Mouse (Mus musculus) hindbrain, postnatal 0 days (tissue): ENCODE data around the gene Dnase2a. TPM values are rescaled to one million over a fixed set of nuclear protein-coding genes. Genes with fewer than 3 reads are reported as not detected.
"Not testable (repeated sequence)": the region's sequence is repeated elsewhere in the genome, so short reads cannot be mapped to it uniquely, and the experiment has no call there.

Experiments
- ATAC-seq: fragments of 200-750 bp; cut with Nextera tagmentation; 2 replicates; pipeline ENCODE4 v1.8.0; 2017; ENCODE audit warnings: mild to moderate bottlenecking, moderate TSS enrichment, moderate library complexity
- DNase-seq: peaks from one replicate; pipeline ENCODE4 v3.0.0-alpha.2; 2015; ENCODE audit warnings: low spot score
- H3K27ac ChIP-seq: fragments of 300-500 bp; sonication (generic); 2 replicates; pipeline ENCODE4 v1.5.1; 2014; ENCODE audit warnings: mild to moderate bottlenecking
- H3K27me3 ChIP-seq: fragments of 300-500 bp; sonication (generic); 2 replicates; pipeline ENCODE4 v1.6.1; 2014; ENCODE audit warnings: low read length, mixed read lengths; ENCODE audit not compliant: insufficient read depth
- H3K36me3 ChIP-seq: fragments of 300-500 bp; sonication (generic); 2 replicates; pipeline ENCODE4 v1.6.1; 2014; ENCODE audit warnings: low read length, mixed read lengths; ENCODE audit not compliant: insufficient read depth
- H3K4me1 ChIP-seq: fragments of 300-500 bp; sonication (generic); 2 replicates; pipeline ENCODE4 v1.6.1; 2014; ENCODE audit warnings: antibody characterized with exemption, low read length, mixed read lengths; ENCODE audit not compliant: insufficient read depth
- H3K4me2 ChIP-seq: fragments of 300-500 bp; sonication (generic); 2 replicates; pipeline ENCODE4 v1.6.1; 2014; ENCODE audit warnings: low read depth, mild to moderate bottlenecking, low read length, moderate library complexity, mixed read lengths
- H3K4me3 ChIP-seq: fragments of 300-500 bp; sonication (generic); 2 replicates; pipeline ENCODE4 v1.5.1; 2014; ENCODE audit warnings: low read length
- H3K9ac ChIP-seq: fragments of 300-500 bp; sonication (generic); replicated peaks from 2 replicates; pipeline ENCODE4 v1.6.1; 2014; ENCODE audit warnings: mild to moderate bottlenecking, low read length, moderate library complexity, mixed read lengths
- H3K9me3 ChIP-seq: fragments of 300-500 bp; sonication (generic); 2 replicates; pipeline ENCODE4 v1.6.1; 2016; ENCODE audit warnings: low read length, mixed read lengths
- CTCF ChIP-seq: IDR thresholded peaks from 2 replicates; pipeline ENCODE4 v1.5.1; 2016; ENCODE audit warnings: antibody characterized with exemption, control low read depth, low read depth
- WGBS: fragments of 180-500 bp; shearing (Covaris S2); extraction: QIAGEN DNeasy Blood & Tissue Kit; methylation state at CpG from one replicate; pipeline ENCODE4 v1.1.7; 2014; 5-methylcytosine and 5-hydroxymethylcytosine counted together
- polyA plus RNA-seq: library from polyadenylated mRNA; unstranded; fragments of >200 nt; fragmentation: Nextera tagmentation; extraction: Ambion mirVana; gene quantifications from 2 replicates; pipeline ENCODE4 v1.2.1, GENCODE M21; 2015
- total RNA-seq: library from RNA; depleted of rRNA; stranded (reverse); fragments of >200 nt; gene quantifications from 2 replicates; pipeline ENCODE4 v1.2.3, GENCODE M21; 2014

Gene Dnase2a
- total and polyA plus RNA-seq, 2 experiments from 2014 or later = 8.6 to 15.0 TPM

DNA sequence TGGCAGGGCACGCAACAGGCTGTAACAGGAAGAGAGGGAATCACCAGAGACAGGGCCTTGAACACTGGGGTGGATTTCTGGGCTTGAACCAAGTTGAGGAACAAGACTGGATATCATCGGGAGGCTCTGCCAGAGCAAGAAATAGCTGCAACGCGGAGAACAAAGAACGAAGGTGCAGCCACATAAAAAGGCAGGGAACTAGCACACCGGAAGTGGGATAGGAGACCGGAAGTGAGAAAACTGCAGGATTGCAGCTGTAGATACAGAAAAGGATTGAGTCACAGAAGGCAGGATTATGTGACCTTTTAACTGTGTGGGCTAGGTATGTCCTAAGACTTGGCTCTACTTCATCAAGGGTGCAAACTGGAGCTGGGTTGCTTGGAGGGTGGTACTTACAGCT is 4.0 kb upstream of the Dnase2a start:
- no peak overlapping the region for H3K4me3 ChIP-seq
- no peaks in the 10 kb centered on the region for H3K9me3 ChIP-seq
- TF ChIP-seq CTCF = no peak
- 0 out of 2 replicates have a peak, but pooled peaks cover 4% of the 10 kb centered on the region for H3K4me1 ChIP-seq
- no peak overlapping the region for H3K27ac ChIP-seq
- DNase-seq = no peak
- H3K27me3 ChIP-seq = no peaks in the 10 kb centered on the region; the same call in 1 of the 2 replicates
- H3K4me2 ChIP-seq = no peak overlapping the region
- H3K9ac ChIP-seq = no peak overlapping the region
- 90% methylated on average over 7 of the region's 7 CpGs for WGBS
- ATAC-seq = no peak
- H3K36me3 ChIP-seq = no peaks in the 10 kb centered on the region

DNA sequence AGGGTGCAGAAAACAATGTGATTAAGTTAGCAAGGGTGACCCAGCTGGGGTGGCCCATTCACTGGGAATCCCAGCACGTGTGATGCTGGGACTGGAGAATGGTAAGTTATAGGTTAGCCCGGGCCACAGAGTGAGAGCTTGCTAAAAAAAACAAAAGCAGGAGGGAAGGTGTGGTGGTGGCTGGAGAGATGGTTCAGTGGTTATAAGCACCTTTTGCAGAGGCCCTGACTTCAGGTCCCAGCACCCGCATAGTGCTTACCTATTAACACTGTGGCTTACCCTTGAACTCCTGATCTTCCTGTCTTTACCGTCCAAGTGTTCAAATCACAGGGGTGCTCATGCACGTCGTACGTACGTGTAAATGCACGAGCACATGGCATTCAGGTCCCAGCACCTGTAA is 1.3 kb upstream of the Dnase2a start:
- H3K27ac ChIP-seq = no peak overlapping the region
- 0 out of 2 replicates have a peak, but pooled peaks cover 4% of the 10 kb centered on the region for H3K4me1 ChIP-seq
- no peak overlapping the region for H3K4me3 ChIP-seq
- no peak for TF ChIP-seq CTCF
- WGBS = 92% methylated on average over 9 of the region's 9 CpGs
- H3K9ac ChIP-seq = no peak overlapping the region
- no peaks in the 10 kb centered on the region for H3K9me3 ChIP-seq
- peaks cover 9% of the 10 kb centered on the region; the same call in 1 of the 2 replicates for H3K36me3 ChIP-seq
- DNase-seq = no peak
- no peak for ATAC-seq
- H3K4me2 ChIP-seq = no peak overlapping the region
- H3K27me3 ChIP-seq = no peaks in the 10 kb centered on the region

DNA sequence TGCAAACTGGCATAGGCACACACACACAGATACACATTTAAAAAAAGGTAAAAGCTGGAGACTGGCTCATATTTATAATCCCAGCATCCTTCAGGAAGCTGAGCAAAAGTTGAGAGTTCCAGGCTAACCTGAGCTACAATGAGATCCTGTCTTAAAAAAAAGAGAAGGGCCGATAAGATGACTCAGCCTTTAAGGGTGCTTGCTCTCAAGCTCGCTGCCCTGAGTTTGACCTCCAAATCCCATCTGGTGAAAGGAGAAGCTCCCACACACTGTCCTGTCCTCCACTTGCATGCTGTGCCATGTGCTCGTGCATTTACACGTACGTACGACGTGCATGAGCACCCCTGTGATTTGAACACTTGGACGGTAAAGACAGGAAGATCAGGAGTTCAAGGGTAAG is 867 bp upstream of the Dnase2a start:
- no peak for TF ChIP-seq CTCF
- DNase-seq (no peak), ATAC-seq (no peak)
- Histone ChIP-seq H3K9ac (no peak overlapping the region), H3K9me3 (no peaks in the 10 kb centered on the region), H3K27ac (no peak overlapping the region), H3K27me3 (no peaks in the 10 kb centered on the region), H3K4me3 (no peak overlapping the region), H3K4me1 (0 out of 2 replicates have a peak, but pooled peaks cover 4% of the 10 kb centered on the region), H3K4me2 (no peak overlapping the region), H3K36me3 (peaks cover 13% of the 10 kb centered on the region; the same call in 1 of the 2 replicates)
- WGBS = 78% methylated on average over 8 of the region's 8 CpGs

DNA sequence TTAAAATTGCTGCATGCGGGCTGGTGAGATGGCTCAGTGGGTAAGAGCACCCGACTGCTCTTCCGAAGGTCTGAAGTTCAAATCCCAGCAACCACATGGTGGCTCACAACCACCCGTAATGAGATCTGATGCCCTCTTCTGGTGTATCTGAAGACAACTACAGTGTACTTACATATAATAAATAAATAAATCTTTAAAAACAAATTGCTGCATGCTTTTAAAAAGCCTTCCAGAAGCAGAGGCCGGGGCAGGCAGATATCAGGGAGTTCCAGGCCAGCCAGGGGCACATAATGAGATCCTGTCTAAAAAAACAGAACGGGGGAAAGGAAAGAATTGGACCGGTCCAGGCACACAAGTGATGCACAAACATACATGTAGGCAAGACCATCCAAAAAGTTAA is 381 bp upstream of the Dnase2a start:
- ATAC-seq, H3K4me1 ChIP-seq, H3K9ac ChIP-seq, H3K27ac ChIP-seq, H3K27me3 ChIP-seq, H3K9me3 ChIP-seq, DNase-seq: not testable (repeated sequence)
- Histone ChIP-seq H3K36me3 (peaks cover 18% of the 10 kb centered on the region; the same call in 1 of the 2 replicates), H3K4me3 (peak overlapping the region; percentile 37; the same call in 1 of the 2 replicates), H3K4me2 (peak overlapping the region; percentile 66)
- WGBS = 28% methylated on average over 6 of the region's 7 CpGs
- 0 out of 2 replicates have a peak, but pooled peaks have one; percentile 11 for TF ChIP-seq CTCF

DNA sequence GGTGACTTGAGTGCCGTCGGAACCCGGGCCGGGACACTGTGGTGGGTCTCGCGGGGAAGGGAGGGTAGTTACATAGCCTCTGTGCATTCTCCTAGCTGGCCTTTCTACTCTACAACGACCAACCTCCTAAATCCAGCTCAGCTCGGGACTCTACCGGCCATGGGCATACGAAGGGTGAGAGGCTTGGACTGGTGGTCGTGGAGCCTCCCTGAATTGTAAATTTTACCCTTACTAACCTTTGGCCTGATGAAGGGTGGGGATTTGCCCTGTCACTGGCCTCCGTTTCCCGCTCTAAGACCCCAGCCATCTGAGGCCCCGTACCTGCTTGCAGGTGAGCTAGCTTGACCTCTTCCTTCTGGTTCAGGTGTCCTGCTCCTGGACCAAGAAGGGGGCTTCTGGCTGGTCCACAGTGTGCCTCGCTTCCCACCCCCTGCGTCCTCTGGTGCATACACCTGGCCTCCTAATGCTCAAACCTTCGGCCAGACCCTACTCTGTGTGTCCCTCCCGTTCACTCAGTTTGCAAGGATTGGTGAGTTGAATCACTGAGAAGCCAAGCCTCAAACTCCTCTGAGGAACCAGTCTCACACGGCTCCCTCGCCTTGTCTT is 905 bp downstream of the Dnase2a start:
- Histone ChIP-seq H3K9ac (peak overlapping the region; percentile 51), H3K36me3 (peaks cover 21% of the 10 kb centered on the region; the same call in 1 of the 2 replicates), H3K4me3 (peak overlapping the region; percentile 37), H3K4me1 (no peaks in the 10 kb centered on the region), H3K9me3 (no peaks in the 10 kb centered on the region), H3K27ac (no peak overlapping the region), H3K4me2 (peak overlapping the region; percentile 66), H3K27me3 (no peaks in the 10 kb centered on the region)
- no peak for TF ChIP-seq CTCF
- DNase-seq (no peak), ATAC-seq (peak; percentile 6; the same call in 1 of the 2 replicates)
- 54% methylated on average over 20 of the region's 20 CpGs for WGBS

DNA sequence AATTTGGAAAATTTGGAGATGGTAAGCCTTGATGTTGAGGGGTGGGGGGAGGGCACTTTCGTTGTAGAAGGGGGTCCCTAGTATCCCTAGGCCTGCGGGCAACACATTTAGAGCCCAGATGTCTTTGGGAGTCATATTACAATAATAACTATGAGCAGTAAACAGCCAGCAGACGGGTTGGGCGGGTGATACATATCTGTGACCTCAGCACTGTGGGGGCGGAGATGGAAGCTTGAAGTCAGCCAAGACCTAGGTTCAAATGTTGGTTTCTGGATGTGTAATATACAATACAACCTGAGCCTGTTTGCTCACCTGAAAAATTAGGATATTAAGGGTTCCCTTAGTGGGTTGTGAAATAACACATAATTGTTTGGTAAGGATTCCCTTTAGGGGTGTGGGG is 1.6 kb downstream of the Dnase2a start:
- peaks cover 21% of the 10 kb centered on the region; the same call in 1 of the 2 replicates for H3K36me3 ChIP-seq
- DNase-seq = no peak
- H3K27ac ChIP-seq = no peak overlapping the region
- no peak overlapping the region for H3K4me3 ChIP-seq
- no peak overlapping the region for H3K4me2 ChIP-seq
- WGBS = 86% methylated on average over 5 of the region's 5 CpGs
- H3K9me3 ChIP-seq = no peaks in the 10 kb centered on the region
- ATAC-seq = no peak
- no peak for TF ChIP-seq CTCF
- no peaks in the 10 kb centered on the region for H3K27me3 ChIP-seq
- no peak overlapping the region for H3K9ac ChIP-seq
- no peaks in the 10 kb centered on the region for H3K4me1 ChIP-seq

DNA sequence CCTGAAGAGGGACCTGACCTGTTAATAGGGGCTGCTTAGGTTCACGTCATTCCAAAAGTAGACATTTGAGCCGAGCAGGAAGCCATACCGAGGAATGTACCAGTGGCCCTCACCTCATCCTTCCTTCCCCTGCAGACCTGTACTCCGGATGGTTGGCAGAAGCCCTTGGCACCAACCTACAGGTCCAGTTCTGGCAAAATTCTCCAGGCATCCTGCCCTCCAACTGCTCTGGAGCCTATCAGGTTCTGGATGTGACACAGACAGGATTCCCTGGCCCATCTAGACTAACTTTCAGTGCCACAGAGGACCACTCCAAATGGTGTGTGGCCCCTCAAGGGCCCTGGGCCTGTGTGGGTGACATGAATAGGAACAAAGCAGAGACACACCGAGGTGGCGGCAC is 2.2 kb downstream of the Dnase2a start:
- WGBS = 86% methylated on average over 6 of the region's 6 CpGs
- Histone ChIP-seq H3K9ac (no peak overlapping the region), H3K36me3 (peaks cover 22% of the 10 kb centered on the region; the same call in 1 of the 2 replicates), H3K4me1 (no peaks in the 10 kb centered on the region), H3K4me2 (no peak overlapping the region), H3K9me3 (no peaks in the 10 kb centered on the region), H3K27ac (no peak overlapping the region), H3K27me3 (no peaks in the 10 kb centered on the region), H3K4me3 (no peak overlapping the region)
- DNase-seq (no peak), ATAC-seq (no peak)
- TF ChIP-seq CTCF = no peak
